Mouse (Mus musculus): Measurements from ENCODE around the gene Elovl2.

DNA sequence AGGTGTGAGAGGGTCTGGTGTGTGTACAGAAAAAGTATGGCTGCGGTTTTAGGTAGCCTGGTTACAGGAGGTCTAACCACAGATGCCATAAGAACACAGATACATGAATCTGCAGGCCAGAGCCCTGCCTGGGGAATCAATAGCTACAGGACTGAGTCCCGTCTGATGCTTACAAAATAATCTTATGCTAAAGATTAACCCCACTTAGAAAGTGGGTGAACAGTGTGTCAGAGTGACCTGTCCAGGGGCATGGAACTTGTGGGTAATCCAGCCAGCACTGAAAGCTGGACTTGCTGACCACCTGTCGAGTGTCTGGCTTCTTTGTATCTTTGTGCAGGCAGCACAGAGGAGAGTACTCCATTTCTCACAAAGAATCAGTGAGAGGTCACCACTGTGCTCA, 4.0 kb downstream of the Elovl2 start:
- TF ChIP-seq CTCF (conservative IDR thresholded peaks at IDR 0.05; ENCODE audit: low read length) (no peak), NANOG (IDR thresholded peaks at IDR 0.05; ENCODE audit: borderline replicate concordance, low read length) (no peak)
